9 mouse cellular contexts compared by ENCODE assay signal in genomic region chr17:10531024-10531423, GRCm38 (mm10).
DNase-seq lines count a peak whose midpoint lies in the region; TF ChIP-seq lines count a peak whose summit lies in the region.
"Had no signal": no experiment of that assay in that cellular context is flagged by ENCODE, and none has a peak within 500 bp of the region (broad histone marks: within the 10 kb centered on the region; RNA-seq: fewer than 3 reads in every experiment).

No protein-coding gene starts in this region.

- peak; percentile 16 to 17 for DNase-seq in cerebellum, adult 18-20 months
- DNase-seq in cerebellum, adult 11-12 months, result no peak
- DNase-seq in layer of hippocampus, adult 2 months (ENCODE audit: low spot score in 2 of 2), result peak in 1 of 2 experiments; percentile 55
- no peak for DNase-seq in layer of hippocampus, adult 9-10 months (ENCODE audit: low spot score)
- peak; percentile 43 to 69 for DNase-seq in adrenal gland, postnatal 36 days
- DNase-seq in layer of hippocampus, postnatal 10 days (ENCODE audit: low spot score in 2 of 2), result peak; percentile 61 to 64
- peak; percentile 19 for DNase-seq in thymus, postnatal 25 days
- no peak for DNase-seq in T-cell, adult 2 months (ENCODE audit: low spot score)

- peak overlapping the region; percentile 80 for H3K27ac ChIP-seq in layer of hippocampus, adult 2 months
- H3K27ac ChIP-seq: limb, embryonic 13.5 days had no signal

- no peak overlapping the region for H3K4me3 ChIP-seq in layer of hippocampus, adult 2 months
- H3K4me3 ChIP-seq: limb, embryonic 13.5 days had no signal

- TF ChIP-seq CTCF in layer of hippocampus, adult 2 months (conservative IDR thresholded peaks at IDR 0.05), result peak; percentile 72

Comparison
In these comparisons a context has a peak if more than half of its experiments do, and no peak if none do; other contexts are left out.
1. DNase-seq: peak in cerebellum, adult 18-20 months (2 of 2), adrenal gland, postnatal 36 days (2 of 2), layer of hippocampus, postnatal 10 days (2 of 2) and thymus, postnatal 25 days (single experiment); none in cerebellum, adult 11-12 months (single experiment), layer of hippocampus, adult 9-10 months (single experiment) and T-cell, adult 2 months (single experiment).